Mouse (Mus musculus) cerebellum, postnatal 36 days (tissue): Measurements from ENCODE around the gene Rnf215.
"Not testable (repeated sequence)": the region's sequence is repeated elsewhere in the genome, so short reads cannot be mapped to it uniquely, and the experiment has no call there.

Experiments
- DNase-seq, 2 experiments: peaks; one replicate each; pipeline ENCODE4 v3.0.0; 2021 to 2022; ENCODE audit warnings: mixed read lengths in 2 of 2

The Rnf215 gene

DNA sequence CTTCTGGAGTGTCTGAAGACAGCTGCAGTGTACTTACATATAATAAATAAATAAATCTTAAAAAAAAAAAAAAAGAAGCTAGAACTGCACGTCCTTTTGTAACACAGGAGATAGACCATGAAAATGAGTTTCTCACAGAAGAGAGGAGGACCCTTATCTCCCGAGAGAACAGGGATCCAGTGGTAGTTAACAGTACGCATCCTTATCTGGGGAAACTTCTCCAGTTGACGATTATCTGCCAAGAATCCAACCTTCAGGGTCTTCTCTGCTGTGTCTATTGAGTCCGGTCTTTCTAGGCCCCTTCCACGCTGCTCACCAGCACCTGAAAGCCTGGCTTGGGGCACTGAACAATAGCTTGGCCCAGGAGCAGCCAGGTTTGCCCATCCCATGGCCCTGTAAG, 21.0 kb upstream of the Rnf215 start:
- DNase-seq: no peak

DNA sequence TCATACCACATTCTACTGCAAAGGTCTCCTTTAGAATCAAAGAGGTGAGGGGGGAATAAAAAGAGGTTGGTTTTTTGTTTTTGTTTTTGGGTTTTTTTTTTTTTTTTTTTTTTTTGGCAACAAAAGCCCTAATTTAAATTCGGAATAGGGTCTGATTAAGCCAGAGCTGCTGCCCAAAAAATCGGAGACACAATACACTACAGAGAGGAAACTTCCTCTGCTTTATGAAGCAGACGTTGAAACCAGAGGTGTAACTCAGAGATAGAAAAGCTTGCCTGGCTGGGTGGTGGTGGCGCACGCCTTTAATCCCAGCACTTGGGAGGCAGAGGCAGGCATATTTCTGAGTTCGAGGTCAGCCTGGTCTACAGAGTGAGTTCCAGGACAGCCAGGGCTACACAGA, 20.5 kb upstream of the Rnf215 start:
- DNase-seq: not testable (repeated sequence)

DNA sequence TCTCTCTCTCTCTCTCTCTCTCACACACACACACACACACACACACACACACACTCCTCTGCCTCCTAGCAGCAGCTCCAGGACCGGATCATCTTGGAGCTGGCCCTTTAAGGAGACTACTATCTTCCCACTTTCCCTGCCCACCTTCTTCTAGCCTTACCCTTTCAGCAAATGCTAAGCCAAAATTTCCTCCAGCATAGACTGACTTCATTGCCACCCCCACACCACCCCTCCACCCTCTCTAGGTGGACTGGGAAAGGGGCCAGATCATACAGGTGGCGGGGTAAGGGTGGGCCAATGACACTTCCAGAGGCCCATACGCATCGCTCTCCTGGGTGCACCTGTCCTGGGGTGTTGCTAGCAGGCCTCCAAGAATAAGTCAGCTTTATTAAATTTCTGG, 19.6 kb upstream of the Rnf215 start:
- DNase-seq: no peak

DNA sequence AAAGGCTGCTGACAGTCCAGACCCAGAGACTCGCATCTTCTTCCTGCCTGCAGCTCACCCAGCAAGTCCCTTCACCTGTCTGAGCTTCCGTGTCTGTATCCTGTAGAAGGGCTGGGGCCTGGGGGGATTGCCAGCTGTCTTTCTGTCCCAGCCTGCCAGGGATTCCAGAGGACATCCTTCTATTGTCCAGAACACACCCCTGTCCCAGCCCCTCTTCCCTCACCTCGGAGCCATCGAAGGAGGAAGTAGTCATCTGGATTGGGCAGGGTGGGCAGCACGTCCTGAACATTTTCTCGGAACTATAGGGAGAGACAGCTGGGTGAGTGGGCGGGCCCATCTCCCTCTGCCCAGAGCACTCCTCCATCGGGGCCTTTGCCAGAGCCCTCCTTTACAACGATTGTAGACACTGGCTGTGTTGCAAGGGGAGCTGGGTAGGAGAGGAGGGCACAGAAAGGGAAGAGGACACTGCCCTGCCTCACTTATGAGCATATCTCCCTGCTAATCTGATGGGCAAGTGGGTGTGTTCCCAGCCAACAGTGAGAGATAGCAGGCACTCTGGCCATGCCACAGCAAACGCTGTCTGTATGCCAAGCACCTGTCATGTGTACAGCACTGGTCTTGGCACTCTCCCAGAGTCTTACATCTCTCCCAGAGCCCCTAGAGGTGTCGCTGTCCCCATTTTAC, 18.4 kb upstream of the Rnf215 start:
- no peak for DNase-seq

DNA sequence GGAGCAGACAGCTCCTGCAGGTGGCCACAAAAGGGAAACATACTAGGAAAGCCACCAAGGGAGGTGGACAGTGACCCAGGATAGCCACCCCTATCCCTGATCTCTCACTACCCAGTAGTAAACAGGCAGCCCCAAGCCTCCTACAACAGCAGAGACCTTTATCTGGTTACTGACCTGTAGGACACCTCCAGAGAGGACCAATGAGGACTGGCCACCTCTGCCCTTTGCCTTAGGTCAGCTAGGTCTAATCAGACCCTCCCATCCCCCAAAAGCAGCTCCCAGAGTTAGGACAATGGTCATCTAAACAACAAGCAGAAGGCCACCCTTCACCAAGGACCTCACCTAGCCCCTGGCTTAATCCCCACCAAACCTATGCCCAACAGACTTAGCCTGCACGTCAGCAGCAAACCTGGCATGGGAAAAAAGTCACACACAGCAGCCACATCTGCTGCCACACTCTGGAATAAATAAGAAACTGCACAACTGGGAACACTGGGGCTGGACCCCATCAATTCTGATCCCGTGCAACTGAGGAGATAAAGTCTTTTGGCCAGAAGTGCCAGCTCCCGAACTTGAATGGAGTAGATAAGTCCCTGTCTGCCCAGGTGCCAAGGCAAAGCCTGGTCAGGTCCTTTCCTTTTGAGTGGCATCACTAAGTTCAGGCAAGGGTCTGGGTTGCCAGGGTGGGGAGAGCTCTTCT, 17.5 kb upstream of the Rnf215 start:
- DNase-seq: no peak

DNA sequence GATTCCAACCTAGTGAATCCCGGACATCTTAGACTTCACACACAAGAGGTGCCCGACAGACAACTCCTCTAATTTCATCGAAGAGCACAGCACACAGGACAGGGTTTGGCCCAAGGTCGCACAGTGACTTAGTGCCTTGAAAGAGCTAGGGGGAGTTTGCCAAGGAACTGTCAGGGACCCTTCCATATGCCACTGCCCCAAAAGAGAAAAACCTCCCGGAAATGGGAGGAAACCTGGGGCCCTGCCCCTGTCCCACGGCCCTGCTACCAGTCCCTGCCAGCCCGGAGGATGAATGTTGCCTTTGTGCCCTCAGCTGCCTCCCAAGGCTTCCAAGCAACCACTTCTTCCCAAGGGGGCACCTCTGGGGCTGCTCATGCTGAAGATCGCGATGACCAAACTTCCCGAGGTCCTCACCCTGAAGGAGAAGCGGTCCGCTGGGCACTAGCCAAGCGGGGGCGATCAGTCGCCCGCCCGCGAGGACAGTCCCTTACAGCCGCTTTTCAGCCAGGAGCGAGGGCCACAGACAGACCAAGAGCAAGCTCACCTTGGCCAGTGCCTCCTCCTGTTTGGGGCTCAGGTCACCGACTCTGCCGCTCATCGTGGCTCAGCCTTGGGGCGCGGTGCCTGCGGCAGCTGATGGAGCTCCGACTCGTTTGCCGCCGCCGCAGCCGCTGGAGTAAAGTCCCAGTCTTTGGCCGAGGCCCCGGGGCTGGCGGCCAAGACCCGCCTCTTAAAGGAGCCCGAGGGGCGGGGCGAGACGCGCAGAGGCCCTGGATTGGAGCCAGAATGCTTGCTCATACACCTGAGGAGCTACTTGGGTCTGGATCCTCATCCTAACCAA, 16.7 kb upstream of the Rnf215 start:
- DNase-seq: peak; percentile 78 to 80

DNA sequence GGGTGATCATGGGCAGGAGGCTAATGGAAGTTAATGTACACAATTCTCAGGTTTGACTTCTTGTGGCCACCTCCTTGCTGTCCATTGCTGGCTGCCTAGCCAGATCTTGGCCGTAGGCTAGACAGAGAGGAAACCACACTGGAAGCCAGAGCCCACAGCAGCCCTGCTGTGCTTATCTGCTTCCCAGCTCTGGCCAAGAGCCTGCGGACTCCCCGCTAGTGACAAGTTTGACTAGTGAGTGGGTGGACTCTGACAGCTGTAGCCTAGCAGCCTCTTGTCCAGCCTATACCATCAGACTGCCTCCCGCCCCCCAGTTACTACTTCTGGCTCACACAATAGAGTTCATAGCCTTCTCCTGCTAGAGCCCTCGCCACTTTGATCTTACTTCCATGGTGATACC, 15.4 kb upstream of the Rnf215 start:
- no peak for DNase-seq

DNA sequence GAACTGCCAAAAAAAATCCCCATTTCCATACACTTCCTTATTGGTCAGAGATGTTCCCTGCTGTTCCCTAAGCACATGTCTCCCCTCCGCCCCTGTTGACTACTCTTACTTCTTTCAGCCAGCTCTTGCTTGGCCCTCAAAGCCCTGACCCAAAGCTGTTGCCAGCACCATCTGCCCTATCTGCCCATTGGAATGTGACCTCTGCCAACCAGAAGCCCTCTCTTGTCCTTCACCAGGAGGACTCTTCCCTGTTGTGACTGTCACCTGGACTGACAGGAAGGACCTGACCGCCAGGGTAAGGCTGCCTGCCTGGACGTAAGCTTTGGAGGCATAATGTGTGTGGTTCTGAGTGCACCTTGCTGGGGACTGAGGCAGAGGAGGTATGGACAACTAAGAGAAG, 13.3 kb upstream of the Rnf215 start:
- DNase-seq: no peak

DNA sequence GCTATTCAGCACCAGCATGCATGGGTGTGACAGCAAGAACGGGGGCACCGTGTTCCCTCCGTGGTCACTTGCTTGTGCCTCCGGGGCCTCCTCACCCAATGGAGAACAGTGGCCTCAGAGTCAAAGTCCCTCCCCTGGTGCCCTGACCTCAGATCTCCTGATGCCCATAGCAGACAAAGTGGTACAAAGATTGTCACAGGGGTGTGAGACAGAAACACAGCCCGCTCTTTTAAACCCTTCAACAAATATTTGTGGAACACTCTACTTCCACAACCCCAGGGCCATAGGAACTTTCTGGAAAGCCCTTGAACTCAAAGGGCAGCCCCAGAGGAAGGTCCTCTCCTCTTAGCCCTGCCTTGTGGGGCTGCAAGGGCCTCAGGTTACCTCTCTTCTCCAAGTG, 12.8 kb upstream of the Rnf215 start:
- no peak for DNase-seq

DNA sequence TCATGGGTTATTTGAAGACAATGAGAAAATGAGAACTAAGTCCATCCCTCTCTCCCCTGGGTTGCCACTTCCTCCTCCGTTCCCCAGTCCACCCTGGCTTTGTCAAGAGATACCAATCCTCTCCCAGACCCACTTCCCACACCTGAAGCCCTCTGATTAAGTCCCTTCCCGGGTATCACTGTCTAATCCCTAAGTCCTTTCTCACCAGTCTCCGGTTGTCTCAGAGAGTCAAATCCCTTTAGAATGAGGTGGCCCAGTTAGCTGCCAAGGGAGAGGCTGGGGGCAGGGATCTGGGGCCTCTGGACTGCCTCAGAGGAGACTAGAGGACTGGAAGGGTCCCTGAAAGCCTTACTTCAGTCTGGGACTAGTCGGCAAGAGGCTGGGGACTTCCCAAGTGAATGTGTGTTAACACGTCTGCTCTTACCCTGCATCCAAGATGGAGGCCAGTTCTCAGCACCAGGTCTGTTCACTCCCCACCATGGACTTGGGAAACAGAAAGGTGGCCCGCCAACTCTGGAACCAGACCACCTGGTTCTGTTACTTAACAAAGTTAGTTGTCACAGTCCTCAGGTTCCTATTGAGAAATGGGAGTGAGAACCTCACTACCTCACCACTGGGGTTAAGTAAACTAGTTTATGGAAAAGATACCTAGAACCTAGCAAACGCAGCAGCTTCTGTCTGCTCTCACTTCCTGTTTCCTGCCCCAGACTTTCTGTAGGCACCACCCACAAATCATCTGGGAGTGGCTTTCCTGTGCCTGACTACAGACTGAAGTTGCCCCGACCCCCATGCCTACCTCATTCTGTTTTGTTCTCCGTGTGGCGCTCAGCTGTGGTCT, 12.0 kb upstream of the Rnf215 start, which contains the start of gene Sec14l2:
Gene Sec14l2, minus strand, starts transcription at position 674 of the 838 bp plus-strand sequence.
- DNase-seq: no peak

DNA sequence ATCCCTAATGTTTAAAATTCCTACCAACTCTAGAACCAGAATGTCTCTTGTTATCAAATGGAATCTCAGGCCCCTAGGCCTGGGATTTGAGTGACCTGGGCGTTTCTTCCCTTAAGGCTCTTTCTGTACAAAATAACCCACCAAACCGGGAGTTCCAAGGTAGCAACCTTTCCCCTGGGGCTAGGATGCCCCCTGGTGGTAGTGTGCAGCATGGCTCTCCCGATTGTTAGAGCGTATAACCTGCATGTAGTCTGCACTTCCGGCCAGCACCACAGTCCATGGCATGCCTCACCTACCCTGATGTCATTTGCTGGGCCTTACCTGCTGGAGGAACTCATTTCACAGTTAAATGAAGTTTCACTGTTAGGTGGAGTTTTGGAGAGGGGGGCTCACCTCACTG, 11.1 kb upstream of the Rnf215 start:
- DNase-seq: peak in 1 of 2 experiments; percentile 30

DNA sequence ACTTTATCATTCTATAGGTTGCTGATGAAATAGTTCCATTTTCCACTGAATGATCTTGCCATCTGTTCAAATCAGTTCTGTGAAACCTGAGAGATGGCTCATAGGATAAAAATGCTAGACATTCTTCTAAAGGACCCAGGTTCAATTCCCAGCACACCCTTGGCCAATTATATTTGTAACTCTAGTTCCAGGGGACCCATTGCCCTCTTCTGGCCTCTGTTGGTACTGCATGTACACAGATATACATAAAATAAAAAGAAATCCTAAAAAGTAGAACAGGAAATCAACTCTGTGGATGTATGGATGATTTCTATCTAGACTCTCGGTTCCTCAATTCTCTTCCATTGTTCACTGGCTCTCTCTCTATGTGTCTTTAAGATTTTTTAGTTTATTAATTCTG, 7.9 kb upstream of the Rnf215 start:
- no peak for DNase-seq

DNA sequence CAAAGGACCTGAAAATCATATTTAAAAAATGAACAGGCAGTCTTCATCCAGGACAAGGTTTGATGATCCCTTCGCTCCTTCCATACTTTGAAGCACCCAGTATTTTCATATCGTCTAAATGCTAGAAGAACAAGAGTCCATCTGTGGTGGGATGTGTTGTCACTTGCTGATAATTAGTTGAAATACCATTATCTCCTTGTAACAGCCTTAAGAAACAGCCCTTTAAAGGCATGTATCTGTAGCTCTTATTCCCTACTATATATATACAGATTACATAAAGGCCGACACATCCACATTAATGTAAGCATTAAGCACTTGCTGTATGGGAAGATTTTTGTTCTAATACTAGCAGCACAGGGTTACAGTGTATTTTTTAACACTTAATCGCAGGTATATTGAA, 6.5 kb upstream of the Rnf215 start:
- DNase-seq: not testable (repeated sequence)

DNA sequence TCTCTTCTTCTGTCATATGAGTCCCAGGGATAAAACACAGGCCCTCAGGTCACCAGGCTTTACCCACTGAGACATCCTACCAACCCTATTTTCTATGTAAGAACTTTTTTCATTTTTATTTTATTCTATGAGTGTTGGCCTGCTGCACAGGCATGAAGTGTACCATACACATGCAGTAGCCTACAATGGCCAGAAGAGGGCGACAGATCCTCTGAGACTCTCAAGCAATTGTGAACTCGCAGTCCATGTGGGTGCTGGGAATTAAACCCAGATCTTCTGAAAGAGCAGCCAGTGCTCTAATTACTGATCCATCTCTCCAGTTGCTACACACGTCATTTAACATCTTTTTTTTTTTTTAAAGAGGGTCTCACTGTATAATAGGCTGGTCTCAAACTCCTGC, 1.6 kb upstream of the Rnf215 start:
- DNase-seq: no peak

DNA sequence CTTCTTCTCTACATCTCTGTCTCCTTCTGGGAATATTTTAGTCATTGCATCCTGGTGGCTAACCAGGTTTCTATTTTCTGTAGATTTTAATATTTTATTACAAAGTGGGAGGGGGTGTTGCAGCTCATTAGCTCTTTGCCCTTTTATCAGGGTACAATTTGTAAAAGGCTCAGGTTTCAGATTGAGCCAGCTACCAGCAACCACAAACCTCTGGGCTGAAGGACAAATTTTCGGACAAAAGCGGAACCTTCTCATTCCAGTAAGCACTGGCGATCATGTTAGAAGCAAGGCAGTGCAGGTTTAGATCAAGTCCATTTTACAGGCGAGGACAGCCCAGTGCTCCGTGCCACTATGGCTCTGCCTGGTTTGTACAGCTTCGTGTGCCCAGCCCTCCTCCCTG, 602 bp upstream of the Rnf215 start:
- no peak for DNase-seq

DNA sequence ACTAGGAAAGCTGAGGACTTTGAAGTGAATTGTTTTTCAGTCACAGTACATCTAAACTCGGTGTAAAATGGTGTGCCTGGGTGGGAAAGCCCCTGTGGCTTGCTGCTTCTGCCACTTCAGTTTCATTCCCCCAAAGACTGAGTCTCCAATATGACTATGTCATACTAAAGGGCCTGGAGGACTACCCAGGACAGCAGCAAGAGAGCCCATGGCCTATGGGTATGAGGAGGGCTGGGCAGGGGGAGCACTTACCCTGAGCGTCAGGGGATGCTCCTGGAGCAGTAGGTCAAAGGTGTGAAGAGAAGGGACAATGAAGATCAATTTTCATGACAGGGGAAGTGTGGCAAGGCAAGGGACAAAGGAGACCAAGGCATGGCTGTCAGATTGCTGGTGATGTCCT, 4.0 kb downstream of the Rnf215 start:
- DNase-seq: no peak

DNA sequence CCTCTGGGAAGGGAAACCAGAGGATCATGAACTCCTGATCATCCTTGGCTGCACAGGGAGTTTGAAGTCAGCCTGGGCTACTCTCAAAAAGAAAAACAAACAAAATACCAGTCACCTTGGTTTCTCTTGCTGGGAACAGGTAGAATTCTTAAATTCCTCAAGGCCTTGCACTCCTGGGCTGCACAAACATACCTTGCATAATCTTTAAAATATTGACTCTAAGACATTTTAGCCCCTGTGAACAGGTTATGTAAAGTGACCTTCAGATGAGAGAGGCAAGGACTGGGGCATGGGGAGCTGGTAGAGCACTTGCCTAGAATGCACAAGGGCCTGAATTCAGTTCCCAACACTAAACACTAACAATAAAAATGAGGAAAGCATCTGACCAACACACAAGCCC, 6.5 kb downstream of the Rnf215 start:
- DNase-seq: no peak

DNA sequence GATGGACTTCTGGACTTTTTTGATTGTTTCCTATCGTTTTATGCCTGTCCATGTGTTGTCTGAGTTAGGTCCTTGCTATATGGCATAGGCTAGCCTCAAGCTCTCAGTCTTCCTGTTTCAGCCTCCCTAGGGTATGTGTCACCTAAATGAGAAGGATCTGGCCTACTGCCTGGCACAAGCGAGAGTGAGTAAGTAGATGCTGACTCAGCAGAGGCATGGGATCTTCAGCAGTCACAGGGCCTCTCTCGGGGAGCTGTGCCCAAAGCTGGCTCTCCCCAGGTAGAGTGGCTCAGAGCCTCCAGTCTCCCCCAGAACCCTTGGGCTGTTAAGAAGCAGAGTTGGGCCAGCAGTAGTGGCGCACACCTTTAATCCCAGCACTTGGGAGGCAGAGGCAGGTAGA, 7.3 kb downstream of the Rnf215 start:
- no peak for DNase-seq

DNA sequence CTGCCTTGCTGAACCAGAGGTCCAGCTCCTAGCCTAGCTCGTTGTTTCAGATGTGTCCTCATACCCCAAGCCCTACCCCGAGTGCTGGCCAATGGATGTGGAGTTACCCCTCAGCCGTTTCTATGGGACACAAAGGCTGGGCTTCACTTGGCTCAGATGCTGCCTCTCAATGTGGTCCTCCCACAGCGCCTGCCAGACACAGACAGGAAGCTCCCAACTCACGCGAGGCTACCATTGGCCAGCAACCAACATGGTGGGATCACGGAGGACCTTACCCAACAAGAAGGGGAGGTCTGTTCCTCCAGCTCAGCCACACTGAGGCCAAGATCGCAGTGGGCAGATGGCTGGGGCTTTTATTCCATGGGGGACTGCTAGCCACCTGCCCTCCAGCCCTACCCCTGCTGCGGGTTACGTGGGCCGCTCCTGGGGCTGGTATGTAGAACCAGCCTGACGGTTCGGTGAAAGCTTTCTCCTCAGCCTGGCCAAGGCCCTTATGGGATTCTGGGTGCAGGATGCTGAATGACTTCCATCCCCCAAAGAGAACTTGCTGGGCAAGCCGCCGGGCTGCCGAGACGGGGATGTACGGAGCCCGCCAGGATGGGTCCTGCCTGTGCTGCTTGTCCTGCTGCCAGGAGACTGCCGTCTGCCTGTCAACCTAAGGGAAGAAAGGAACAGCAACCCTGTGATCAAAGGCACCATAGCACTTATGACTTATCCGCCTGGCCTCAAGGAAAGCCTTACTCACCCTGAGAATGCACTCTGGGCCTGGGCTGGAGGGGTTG, 8.5 kb downstream of the Rnf215 start:
- DNase-seq: no peak

DNA sequence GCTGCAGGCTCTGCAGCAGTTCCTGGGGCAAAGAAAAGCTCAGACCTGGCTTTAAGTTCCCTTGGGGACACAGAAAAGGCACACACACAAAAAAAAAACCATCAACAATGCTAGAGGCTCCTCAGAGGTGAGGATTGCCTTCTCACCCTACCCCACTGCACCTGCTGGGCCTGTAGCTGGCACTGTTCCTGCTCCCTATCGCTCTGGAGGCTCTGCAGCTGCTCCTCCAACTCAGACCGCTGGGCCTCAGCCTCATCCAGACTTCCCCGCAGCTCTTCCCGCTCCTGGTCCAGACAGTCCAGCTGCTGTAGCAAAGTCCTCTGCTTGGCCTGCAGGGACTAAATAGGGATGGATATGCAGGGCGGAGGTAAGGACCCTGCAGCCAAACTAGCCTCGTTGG, 11.4 kb downstream of the Rnf215 start:
- no peak for DNase-seq

DNA sequence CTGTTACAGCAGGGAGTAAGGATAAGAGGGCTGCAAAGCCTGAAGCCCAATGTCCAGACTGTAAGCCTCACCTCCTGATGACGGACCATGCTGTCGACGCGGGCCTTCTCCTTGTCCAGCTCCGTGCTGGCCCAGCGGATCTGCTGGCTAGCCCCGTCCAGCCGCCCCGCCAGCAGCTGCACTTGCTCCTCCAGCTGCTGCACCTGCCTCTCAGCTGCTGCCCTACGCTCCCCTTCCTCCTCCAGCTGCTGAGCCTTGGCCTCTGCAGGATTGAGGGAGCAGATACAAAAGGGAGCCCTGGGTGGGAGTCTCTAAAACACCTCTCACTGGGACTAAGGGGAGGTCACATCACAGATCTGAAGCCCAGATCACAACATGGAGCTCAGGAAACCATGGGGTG, 12.1 kb downstream of the Rnf215 start:
- no peak for DNase-seq

DNA sequence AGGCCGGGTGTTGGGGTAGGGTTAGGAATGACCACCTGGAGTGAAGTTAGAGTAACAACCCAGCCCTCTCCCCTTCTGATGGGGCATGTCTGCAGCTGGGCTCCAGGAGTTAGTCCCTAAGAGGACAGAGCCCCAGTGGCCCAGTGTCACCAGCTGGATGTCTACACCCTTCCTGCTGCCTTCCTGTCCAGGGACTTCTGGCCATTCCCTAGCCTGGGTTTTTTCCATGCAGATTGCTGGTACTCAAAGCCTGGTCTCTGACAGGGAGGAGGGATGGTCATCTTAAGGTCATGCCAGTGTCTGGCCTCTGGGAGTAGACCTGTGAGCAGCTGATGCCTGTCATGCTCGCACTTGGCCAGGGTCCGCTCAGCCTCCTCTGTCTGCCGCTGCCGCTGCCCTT, 13.1 kb downstream of the Rnf215 start:
- DNase-seq: no peak
